Mouse (Mus musculus) kidney, adult 2 months (tissue): Measurements from ENCODE around the gene R3hcc1l.

Source experiments
- CTCF ChIP-seq: fragments of 200-500 bp; conservative IDR thresholded peaks from 2 replicates; pipeline ENCODE4 v1.5.1; 2011; ENCODE audit warnings: low read depth, mild to moderate bottlenecking, control low read depth, low read length, moderate library complexity, mixed read lengths; ENCODE audit not compliant: insufficient read depth, insufficient read length
- POLR2A ChIP-seq: fragments of 200-500 bp; IDR thresholded peaks from one replicate; pipeline ENCODE4 v1.6.1; 2011; ENCODE audit warnings: low read depth, low read length, control low read depth

- TF ChIP-seq POLR2A, result no peak
- no peak for TF ChIP-seq CTCF
These were observed 6.1 kb downstream of the R3hcc1l start for GRCm38 (mm10) chr19:42524703-42525102.
